Comparison of ENCODE assay signal across 8 mouse cellular contexts in genomic region chr8:117157769-117158091, GRCm38 (mm10). TPM values are rescaled to one million over a fixed set of nuclear protein-coding genes. Genes with fewer than 3 reads are reported as not detected.
DNase-seq lines count a peak whose midpoint lies in the region; ATAC-seq lines count a peak whose summit lies in the region.

No protein-coding gene starts in this region.

- peak; percentile 90 for ATAC-seq in inflammation-experienced regulatory T-cells, adult 6 months
- ATAC-seq in megakaryocyte-erythroid progenitor cell, adult 5-6 weeks (replicated peaks; ENCODE audit: low FRiP score, low TSS enrichment, poor library complexity, severe bottlenecking), result peak; percentile 90

- intact Hi-C loops in left cerebral cortex, postnatal 10 days (cut with DNase I), result no loop called here

- peak; percentile 96 for DNase-seq in adipocyte (ENCODE audit: low spot score)
- DNase-seq in embryo, embryonic 10 days (ENCODE audit: low spot score), result peak; percentile 99
- DNase-seq in gastrocnemius, postnatal 10 days, result peak; percentile 98
- peak; percentile 97 to 98 for DNase-seq in left cerebral cortex, postnatal 10 days (ENCODE audit: extremely low spot score in 1 of 2, low spot score in 2 of 2)
- peak; percentile 99 for DNase-seq in right cerebral cortex, postnatal 25 days
- peak; percentile 96 to 98 for DNase-seq in urinary bladder, postnatal 4 days (ENCODE audit: low spot score in 2 of 2)

RNA-seq across cellular contexts. Expression of gene Gan, which starts 0.2 kb away (rescaled TPM):
- total RNA-seq in gastrocnemius, postnatal 10 days (2021), result 1 to 10 TPM; 4.8 to 6.5 TPM
- 1 to 10 TPM; 1.7 to 2.6 (median 2.0) TPM for polyA plus RNA-seq in inflammation-experienced regulatory T-cells, adult 6 months (2017; shearing (Covaris generic))
- total RNA-seq in left cerebral cortex, postnatal 10 days (2021), result 10 to 100 TPM; 22.7 to 27.0 TPM
- total RNA-seq in megakaryocyte-erythroid progenitor cell, adult 5-6 weeks (2014; fragmentation: Nextera tagmentation), result 9.9 and 14.3 TPM in 2 replicates
- 4.4 and 6.6 TPM in 2 replicates for total RNA-seq in megakaryocyte-erythroid progenitor cell, adult 5-6 weeks (2017)

Comparison
In these comparisons a context has a peak if more than half of its experiments do, and no peak if none do; other contexts are left out.
1. Peak in every context shown above with its lines: DNase-seq and ATAC-seq.